Mouse (Mus musculus): ENCODE results near the gene Ntn4.
"Not testable (repeated sequence)": the region's sequence is repeated elsewhere in the genome, so short reads cannot be mapped to it uniquely, and the experiment has no call there.

Gene Ntn4

GRCm38 (mm10) chr10:93683896-93684295, 43.4 kb downstream of the Ntn4 start:
- DNase-seq (ENCODE audit: low read depth) = no peak

DNA sequence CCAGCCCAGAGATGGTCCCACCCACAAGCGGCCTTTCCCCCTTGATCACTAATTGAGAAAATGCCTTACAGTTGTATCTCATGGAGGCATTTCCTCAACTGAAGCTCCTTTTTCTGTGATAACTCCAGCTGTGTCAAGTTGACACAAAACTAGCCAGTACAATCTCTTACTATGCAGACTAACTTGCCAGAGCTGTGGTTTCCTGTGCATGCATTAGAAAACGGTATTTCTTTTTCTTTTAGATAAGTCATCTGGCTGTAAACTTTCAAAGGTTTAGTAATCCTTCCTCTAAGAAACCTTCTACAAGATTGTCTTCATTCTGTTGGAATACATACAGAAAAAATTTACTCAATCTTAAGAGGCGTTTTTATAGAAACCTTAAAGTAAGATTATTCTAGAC, 44.9 kb downstream of the Ntn4 start:
- not testable (repeated sequence) for DNase-seq (ENCODE audit: low read depth)

DNA sequence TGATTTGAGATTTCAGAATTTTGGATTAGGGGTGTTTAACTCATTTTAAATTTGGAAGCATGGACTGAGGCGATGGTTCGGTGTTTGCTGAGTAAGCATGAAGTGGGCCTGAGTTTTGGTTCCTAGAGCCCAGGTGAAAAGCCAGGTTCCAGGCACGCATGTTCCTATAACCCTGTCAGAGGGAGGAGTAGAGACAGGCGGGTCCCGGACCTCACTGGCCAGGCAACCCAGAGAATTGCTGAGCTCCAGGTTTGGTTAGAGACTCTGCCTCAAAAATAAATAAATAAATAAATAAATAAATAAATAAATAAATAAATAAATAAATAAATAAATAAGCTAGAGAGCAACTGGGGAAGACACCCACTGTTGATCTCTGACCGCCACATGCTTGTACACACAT, 46.1 kb downstream of the Ntn4 start:
- no peak for DNase-seq (ENCODE audit: low read depth)

DNA sequence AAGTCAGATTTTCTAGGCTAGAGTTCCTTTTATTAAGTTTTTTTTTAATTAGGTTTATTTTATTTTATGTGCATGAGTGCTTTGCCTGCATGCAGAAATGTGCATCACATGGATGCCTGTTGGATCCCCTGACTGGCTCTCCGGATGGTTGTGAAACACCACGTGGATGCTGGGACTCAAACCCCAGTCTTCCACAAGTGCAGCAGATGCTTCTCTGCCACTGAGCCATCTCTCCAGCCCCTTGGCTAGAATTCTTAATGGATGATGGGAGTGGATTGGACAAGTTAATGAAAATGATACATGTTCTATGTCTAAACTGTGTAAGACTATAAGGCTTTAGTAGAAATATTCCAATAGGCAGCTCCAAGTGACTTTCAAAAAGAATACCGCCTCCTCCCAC, 47.3 kb downstream of the Ntn4 start:
- no peak for DNase-seq (ENCODE audit: low read depth)

GRCm38 (mm10) chr10:93688306-93689171, 48.1 kb downstream of the Ntn4 start:
- DNase-seq (ENCODE audit: low read depth) = no peak

DNA sequence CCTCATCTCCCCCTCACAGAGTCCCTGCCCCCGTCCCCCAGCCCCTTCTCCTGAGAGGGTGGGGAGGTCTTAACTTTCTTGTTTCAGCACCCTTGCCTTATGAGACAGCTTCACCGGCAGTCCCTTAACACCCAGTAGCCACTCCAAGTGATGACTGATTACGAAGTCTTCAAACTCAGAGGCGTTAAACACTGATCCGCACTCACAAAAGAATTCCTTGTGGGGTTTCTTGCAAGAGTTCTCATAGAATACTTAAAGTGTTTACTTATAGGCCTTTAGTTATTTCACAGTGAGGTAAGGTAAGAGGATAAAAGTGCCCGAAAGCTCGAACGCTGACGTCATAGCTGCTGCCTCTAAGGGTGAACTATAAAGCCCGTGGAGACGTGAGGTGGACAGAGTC, 50.9 kb downstream of the Ntn4 start:
- no peak for DNase-seq (ENCODE audit: low read depth)

DNA sequence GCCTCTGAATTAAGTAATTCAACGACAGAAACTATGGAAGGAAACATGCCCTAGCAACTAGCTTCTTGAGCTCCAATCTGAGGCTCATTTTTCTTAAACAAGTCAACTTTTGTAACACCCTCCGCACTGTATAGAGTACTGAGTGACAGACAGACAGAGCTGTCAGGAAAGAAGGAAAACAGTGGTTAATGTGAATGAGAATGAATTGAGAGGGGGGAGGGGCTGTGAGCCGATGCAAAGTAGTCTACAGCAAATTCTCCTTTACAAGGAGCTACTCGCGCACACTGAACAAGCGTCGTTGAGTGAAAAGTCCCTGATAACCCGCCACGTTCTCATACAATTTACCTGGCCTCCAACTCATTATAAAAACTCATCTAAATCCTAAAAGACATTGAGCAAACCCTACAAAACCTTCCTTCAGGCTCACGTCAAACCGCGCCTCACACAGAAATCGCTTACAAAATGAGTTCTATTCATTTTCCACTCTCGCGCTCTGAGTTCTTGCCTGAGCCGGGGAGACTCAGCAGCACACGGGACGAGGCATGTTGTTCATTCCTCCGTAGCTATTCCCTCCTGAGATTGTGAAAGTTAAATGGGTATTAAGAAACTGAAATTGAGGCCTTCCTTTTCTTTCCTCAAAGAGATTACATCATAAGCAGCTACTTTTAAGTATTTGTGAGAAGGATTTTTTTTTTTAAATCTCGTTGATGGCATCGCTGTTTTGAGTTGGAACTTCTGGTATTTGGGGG, 54.7 kb downstream of the Ntn4 start:
- DNase-seq (ENCODE audit: low read depth) = no peak

GRCm38 (mm10) chr10:93696001-93696400, 55.5 kb downstream of the Ntn4 start:
- DNase-seq (ENCODE audit: low read depth) = no peak

- DNase-seq (ENCODE audit: low read depth) = no peak
These were observed 57.5 kb downstream of the Ntn4 start for GRCm38 (mm10) chr10:93697866-93698483.

DNA sequence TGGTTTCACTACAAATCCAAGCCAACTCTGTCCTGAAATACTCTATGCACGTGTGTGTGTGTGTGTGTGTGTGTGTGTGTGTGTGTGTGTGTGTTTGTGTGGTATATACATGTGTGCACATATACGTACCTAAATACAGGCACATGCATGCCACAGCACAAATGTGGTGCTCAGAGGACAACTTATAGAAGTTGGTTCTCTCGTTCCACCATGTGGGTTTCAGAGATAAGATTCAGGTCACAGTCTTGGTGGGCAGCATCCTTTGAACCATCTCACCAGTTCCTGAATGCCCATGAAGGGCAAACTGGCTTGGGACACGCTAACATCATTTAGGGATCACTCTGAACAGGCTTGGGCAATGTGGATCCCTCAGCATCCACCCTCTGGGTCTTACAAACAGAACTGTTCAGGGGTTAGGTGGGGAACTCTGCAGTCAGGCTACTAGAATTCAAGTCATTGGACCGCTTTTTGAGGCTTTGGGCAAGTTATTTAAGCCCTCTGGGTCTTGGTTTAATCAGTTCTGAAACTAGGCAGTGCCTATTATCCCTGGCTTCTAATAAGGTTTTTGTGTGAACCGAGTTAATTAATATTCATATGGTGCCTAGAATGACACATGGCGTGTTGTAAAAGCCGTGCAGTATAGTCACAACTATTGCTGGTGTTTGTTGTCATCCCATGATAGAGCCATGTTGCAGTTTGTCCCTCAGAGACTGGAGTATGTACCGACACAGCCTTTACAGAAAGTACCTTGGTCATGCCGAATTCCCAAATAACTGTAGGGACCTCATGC, 59.4 kb downstream of the Ntn4 start:
- no peak for DNase-seq (ENCODE audit: low read depth)

DNA sequence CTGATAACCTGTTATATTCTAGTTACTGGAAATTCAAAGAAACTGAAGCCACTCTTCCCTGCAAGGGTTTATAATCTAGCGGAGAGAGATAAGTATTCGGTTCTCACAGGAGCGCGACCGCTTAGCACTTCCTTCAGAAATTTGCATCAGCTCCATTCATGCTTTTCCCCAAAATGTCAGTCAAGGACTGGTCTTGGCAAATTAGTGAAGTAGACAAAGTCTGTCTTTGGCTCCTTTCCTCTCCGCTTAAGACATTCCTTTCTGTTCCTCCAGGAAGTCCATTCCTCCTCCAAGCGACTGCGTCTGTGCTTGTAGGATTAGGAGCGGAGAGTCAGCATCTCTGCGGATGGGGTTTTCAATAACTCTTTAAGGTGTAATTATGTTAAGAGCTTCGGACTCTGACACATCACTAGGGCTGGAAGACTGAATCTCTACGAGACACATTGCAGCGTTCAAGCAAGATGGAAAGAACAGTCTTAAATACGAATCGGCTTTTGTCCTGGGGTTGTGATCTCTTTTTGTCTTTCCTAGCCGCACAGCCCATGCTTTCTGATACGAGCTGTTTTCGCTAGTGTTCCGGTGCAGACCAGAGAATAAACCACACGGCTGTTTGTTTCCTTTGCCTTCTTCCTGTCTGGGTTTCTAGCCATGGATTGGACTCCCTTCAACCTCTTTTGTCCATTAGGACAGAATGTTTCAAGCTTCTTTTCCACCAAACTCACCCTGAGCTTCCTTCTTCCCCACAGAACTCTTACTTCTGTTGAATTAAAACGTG, 60.3 kb downstream of the Ntn4 start:
- no peak for DNase-seq (ENCODE audit: low read depth)

DNA sequence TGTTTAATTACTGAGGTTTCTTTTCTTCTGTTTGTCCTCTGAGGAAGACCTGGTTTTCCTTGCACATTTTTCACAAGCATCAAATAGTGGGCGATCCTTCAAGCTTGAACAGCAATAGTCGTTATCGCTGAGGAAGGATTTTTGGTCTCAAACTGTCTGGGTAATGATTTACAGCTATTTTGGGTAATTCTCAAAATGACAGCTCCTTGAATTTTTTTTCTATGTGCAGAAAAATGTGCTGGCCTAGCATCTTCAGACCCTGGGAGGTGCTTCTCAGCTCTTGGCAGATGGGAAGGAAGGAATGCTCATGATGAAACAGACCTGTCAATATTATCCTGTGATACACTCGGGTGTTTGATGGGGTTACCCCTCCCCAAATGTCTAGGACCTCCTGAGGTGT, 63.5 kb downstream of the Ntn4 start:
- no peak for DNase-seq (ENCODE audit: low read depth)

DNA sequence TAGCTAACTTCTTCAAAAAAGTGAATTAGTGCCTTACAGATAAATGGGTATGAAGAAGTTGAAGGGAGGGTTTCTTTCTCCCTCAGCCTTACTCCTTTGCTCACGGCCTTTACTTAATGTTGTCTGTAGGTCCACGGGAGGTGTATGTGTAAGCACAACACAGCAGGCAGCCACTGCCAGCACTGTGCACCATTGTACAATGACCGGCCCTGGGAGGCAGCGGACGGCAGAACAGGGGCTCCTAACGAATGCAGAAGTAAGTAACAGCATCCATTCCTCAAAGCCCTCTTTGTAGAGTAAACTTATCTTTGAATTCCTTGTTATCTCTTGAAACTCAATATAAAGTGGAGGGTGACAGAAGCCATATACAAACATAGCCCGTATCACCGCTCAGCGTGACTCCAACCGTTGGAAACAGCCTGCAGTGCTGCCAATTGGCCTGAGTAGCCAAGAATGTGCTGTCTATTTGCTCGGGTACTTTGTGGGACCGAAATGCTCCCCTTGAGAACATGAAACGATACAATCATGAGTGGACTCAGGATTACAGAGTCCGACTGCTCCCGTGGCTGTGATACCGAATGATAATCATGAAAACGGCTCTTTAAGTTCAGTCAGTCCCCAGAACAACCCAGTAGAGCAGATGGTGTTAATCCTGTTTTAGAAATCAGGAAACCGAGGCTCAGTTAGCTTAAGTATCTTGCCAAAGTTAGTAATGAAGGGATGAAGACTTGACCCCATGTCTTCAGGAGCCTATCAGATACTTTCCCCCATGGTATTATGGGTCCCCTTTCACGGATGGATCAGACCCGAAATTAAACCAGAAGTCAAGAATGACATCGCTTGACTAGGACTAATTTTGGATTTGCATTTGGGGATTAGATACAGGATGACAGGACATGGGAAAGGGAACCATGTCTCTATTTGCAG, 66.9 kb downstream of the Ntn4 start:
- DNase-seq (ENCODE audit: low read depth) = no peak

DNA sequence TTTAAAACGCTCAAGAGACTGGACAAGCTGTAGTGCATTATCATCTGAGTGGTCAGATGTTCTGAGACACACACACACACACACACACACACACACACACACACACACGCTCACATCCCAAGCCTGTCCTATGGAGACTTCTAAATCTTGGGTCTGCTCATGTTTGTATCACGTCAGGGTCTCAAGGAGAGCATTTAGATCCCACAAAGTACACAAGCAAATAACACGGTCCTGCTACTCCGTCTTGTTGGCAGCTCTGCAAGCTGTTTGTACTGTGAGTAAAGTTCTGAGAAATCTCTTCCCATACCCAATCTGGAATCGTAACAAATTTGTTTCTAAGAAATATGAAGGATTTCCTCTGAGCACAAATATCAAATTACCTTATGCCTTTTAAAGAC, 67.6 kb downstream of the Ntn4 start:
- DNase-seq (ENCODE audit: low read depth) = no peak

GRCm38 (mm10) chr10:93708515-93708914, 68.0 kb downstream of the Ntn4 start:
- no peak for DNase-seq (ENCODE audit: low read depth)

- DNase-seq (ENCODE audit: low read depth) = no peak
These were observed 69.1 kb downstream of the Ntn4 start for GRCm38 (mm10) chr10:93709536-93709935.

GRCm38 (mm10) chr10:93721625-93722337, 81.3 kb downstream of the Ntn4 start:
- no peak for DNase-seq (ENCODE audit: low read depth)

- no peak for DNase-seq (ENCODE audit: low read depth)
These were observed 83.6 kb downstream of the Ntn4 start for GRCm38 (mm10) chr10:93723942-93724542.

GRCm38 (mm10) chr10:93728131-93728530, 87.7 kb downstream of the Ntn4 start:
- DNase-seq (ENCODE audit: low read depth) = no peak
